Mouse (Mus musculus): ENCODE measurements around the gene Tmco1. TPM values are rescaled to one million over a fixed set of nuclear protein-coding genes. Genes with fewer than 3 reads are reported as not detected.

Tmco1 gene
- polyA plus RNA-seq, 1 experiment from 2014 or later: 65.4 TPM

- peaks cover 19% of the 10 kb centered on the region; the same call in 1 of the 2 replicates for H3K36me3 ChIP-seq (ENCODE audit: control insufficient read depth, insufficient read depth, low read length)
- no peak overlapping the region for H3K4me2 ChIP-seq (ENCODE audit: low read length)
- ATAC-seq (ENCODE audit: low FRiP score, low TSS enrichment) (no peak), DNase-seq (no peak)
- no peak overlapping the region for H3K9ac ChIP-seq (replicated peaks; ENCODE audit: low read length)
- 87% methylated on average over 4 of the region's 4 CpGs for WGBS
- no peaks in the 10 kb centered on the region for H3K27me3 ChIP-seq (ENCODE audit: control insufficient read depth, insufficient read depth, low read length)
- H3K4me1 ChIP-seq (ENCODE audit: control insufficient read depth, insufficient read depth, low read length): no peaks in the 10 kb centered on the region
- no peaks in the 10 kb centered on the region for H3K9me3 ChIP-seq (ENCODE audit: control insufficient read depth, low read length)
- no peak overlapping the region for H3K4me3 ChIP-seq (replicated peaks; ENCODE audit: low read depth, low read length)
- no peak overlapping the region for H3K27ac ChIP-seq (replicated peaks; ENCODE audit: low read depth, low read length)
Observed at GRCm38 (mm10) chr1:167368018-167368417, 59.8 kb downstream of the Tmco1 start.

DNA sequence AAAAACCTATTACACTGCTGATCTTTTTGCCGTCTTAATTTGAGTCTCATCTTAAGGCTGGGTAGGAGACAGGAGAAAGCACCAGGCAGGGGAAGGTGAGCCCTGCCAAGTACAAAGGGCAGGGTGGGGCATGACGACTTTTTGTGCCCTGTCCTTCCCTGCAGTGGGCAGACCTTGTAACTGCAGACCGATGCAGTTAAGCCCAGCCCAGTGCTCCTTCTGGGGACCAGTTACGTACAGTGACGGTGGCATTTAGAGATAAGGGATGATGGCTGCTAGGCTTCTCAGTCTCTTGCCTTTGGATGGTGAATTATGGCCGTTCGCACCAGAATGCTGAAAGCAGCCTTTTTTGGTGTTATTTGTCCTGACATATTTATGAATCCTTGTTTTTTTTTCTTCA is 60.3 kb downstream of the Tmco1 start:
- ATAC-seq (ENCODE audit: low FRiP score, low TSS enrichment): no peak
- no peak overlapping the region for H3K27ac ChIP-seq (replicated peaks; ENCODE audit: low read depth, low read length)
- no peaks in the 10 kb centered on the region for H3K4me1 ChIP-seq (ENCODE audit: control insufficient read depth, insufficient read depth, low read length)
- H3K4me3 ChIP-seq (replicated peaks; ENCODE audit: low read depth, low read length): no peak overlapping the region
- no peaks in the 10 kb centered on the region for H3K27me3 ChIP-seq (ENCODE audit: control insufficient read depth, insufficient read depth, low read length)
- no peak overlapping the region for H3K4me2 ChIP-seq (ENCODE audit: low read length)
- no peak for DNase-seq
- H3K9ac ChIP-seq (replicated peaks; ENCODE audit: low read length): no peak overlapping the region
- no peaks in the 10 kb centered on the region for H3K9me3 ChIP-seq (ENCODE audit: control insufficient read depth, low read length)
- WGBS: 84% methylated on average over 7 of the region's 7 CpGs
- peaks cover 19% of the 10 kb centered on the region; the same call in 1 of the 2 replicates for H3K36me3 ChIP-seq (ENCODE audit: control insufficient read depth, insufficient read depth, low read length)

GRCm38 (mm10) chr1:167369905-167370304 is 61.7 kb downstream of the Tmco1 start:
- WGBS: 9% methylated on average over 7 of the region's 7 CpGs
- Histone ChIP-seq H3K9ac (replicated peaks; ENCODE audit: low read length) (no peak overlapping the region), H3K4me3 (replicated peaks; ENCODE audit: low read depth, low read length) (no peak overlapping the region), H3K36me3 (ENCODE audit: control insufficient read depth, insufficient read depth, low read length) (peaks cover 19% of the 10 kb centered on the region; the same call in 1 of the 2 replicates), H3K27ac (replicated peaks; ENCODE audit: low read depth, low read length) (no peak overlapping the region), H3K9me3 (ENCODE audit: control insufficient read depth, low read length) (no peaks in the 10 kb centered on the region), H3K27me3 (ENCODE audit: control insufficient read depth, insufficient read depth, low read length) (no peaks in the 10 kb centered on the region), H3K4me1 (ENCODE audit: control insufficient read depth, insufficient read depth, low read length) (0 out of 2 replicates have a peak, but pooled peaks cover 2% of the 10 kb centered on the region), H3K4me2 (ENCODE audit: low read length) (no peak overlapping the region)
- DNase-seq: peak; percentile 86
- no peak for ATAC-seq (ENCODE audit: low FRiP score, low TSS enrichment)

DNA sequence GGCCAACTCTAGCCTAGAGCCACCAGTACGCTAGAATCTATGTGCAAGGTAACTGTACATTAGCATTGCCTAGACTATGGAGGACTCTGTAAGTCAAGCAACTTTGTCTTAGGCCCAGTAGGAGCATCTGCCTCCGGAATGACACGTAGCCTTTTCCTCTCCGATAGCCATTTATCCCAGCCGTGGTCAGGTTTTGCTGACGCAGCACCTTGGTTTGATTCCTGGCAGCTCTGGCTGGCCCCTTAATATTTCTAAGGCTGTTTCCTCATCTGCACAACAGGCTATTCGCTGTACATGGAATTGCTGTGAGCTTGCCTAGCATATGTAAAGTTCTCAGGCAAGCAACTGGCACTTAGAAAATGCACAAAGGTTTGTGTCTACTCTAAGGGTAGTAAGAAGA is 64.6 kb downstream of the Tmco1 start:
- H3K9me3 ChIP-seq (ENCODE audit: control insufficient read depth, low read length): no peaks in the 10 kb centered on the region
- no peak overlapping the region for H3K4me2 ChIP-seq (ENCODE audit: low read length)
- no peak overlapping the region for H3K4me3 ChIP-seq (replicated peaks; ENCODE audit: low read depth, low read length)
- no peak for DNase-seq
- H3K27ac ChIP-seq (replicated peaks; ENCODE audit: low read depth, low read length): no peak overlapping the region
- WGBS: 94% methylated on average over 7 of the region's 7 CpGs
- 0 out of 2 replicates have a peak, but pooled peaks cover 2% of the 10 kb centered on the region for H3K4me1 ChIP-seq (ENCODE audit: control insufficient read depth, insufficient read depth, low read length)
- H3K36me3 ChIP-seq (ENCODE audit: control insufficient read depth, insufficient read depth, low read length): peaks cover 23% of the 10 kb centered on the region
- no peak overlapping the region for H3K9ac ChIP-seq (replicated peaks; ENCODE audit: low read length)
- no peak for ATAC-seq (ENCODE audit: low FRiP score, low TSS enrichment)
- no peaks in the 10 kb centered on the region for H3K27me3 ChIP-seq (ENCODE audit: control insufficient read depth, insufficient read depth, low read length)

DNA sequence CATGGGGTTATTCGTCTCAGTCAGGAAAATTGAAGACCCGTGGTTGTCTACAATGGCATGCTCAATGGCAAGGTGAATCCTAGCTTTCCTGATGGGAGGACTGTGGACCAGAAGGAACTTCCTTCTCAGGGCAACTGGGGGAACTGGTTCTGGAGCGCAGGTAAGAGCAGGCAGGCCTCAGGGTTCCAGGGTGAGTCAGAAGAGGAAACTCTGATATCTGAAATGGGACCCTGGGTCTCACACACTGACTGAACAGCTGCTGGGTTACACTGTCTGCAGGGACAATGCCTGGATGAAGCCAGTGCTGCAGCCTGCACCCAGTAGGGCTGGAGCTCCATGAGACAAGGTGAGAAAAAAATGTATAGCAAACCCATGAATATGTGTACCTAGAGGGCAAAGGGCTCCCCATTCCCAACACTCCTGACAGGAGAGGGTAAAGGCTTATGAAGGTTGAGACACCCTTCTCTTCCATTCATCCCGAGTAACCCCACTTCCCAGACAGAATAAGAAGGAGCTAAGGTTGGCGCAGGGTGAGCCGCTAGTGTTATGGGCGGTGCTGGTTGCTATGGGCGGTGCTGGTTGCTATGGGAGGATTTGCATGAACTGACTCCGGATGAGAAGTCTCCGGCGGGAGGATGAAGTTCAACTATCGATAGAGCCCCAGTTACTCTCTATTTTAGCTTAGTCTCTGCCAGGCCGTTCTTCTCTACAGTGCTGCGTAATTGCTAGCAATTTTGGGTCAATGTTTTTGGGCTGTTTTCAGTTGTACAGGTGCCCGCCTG is 66.0 kb downstream of the Tmco1 start:
- no peak for ATAC-seq (ENCODE audit: low FRiP score, low TSS enrichment)
- Histone ChIP-seq H3K4me1 (ENCODE audit: control insufficient read depth, insufficient read depth, low read length) (0 out of 2 replicates have a peak, but pooled peaks cover 2% of the 10 kb centered on the region), H3K4me3 (replicated peaks; ENCODE audit: low read depth, low read length) (no peak overlapping the region), H3K9ac (replicated peaks; ENCODE audit: low read length) (no peak overlapping the region), H3K27me3 (ENCODE audit: control insufficient read depth, insufficient read depth, low read length) (no peaks in the 10 kb centered on the region), H3K27ac (replicated peaks; ENCODE audit: low read depth, low read length) (no peak overlapping the region), H3K9me3 (ENCODE audit: control insufficient read depth, low read length) (no peaks in the 10 kb centered on the region), H3K36me3 (ENCODE audit: control insufficient read depth, insufficient read depth, low read length) (peaks cover 19% of the 10 kb centered on the region), H3K4me2 (ENCODE audit: low read length) (no peak overlapping the region)
- peak; percentile 51 for DNase-seq
- 18% methylated on average over 15 of the region's 15 CpGs for WGBS

DNA sequence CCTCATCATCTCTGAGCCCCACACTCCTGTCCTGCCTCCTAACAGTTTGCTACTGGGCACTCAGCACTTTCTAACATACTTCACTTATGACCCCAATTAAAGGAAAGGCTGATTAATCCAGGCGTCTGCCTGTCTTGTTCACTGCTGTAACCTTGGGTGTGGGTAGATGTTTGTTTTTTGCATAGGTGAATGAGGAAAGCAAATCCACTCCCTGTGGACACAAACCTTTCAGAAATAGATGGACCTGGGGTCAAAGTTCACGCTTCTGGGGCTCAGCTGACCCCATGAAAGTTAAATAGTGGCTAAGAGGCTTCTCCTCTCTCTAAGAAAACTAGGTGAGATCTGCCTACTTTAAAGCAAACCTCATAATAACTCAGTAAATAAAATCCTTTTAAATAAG is 66.8 kb downstream of the Tmco1 start:
- ATAC-seq (ENCODE audit: low FRiP score, low TSS enrichment): no peak
- H3K27ac ChIP-seq (replicated peaks; ENCODE audit: low read depth, low read length): no peak overlapping the region

GRCm38 (mm10) chr1:167378019-167378418 is 69.8 kb downstream of the Tmco1 start:
- Histone ChIP-seq H3K36me3 (ENCODE audit: control insufficient read depth, insufficient read depth, low read length) (peaks cover 12% of the 10 kb centered on the region), H3K9ac (replicated peaks; ENCODE audit: low read length) (no peak overlapping the region), H3K4me1 (ENCODE audit: control insufficient read depth, insufficient read depth, low read length) (0 out of 2 replicates have a peak, but pooled peaks cover 2% of the 10 kb centered on the region), H3K9me3 (ENCODE audit: control insufficient read depth, low read length) (no peaks in the 10 kb centered on the region), H3K4me3 (replicated peaks; ENCODE audit: low read depth, low read length) (no peak overlapping the region), H3K4me2 (ENCODE audit: low read length) (no peak overlapping the region), H3K27ac (replicated peaks; ENCODE audit: low read depth, low read length) (no peak overlapping the region), H3K27me3 (ENCODE audit: control insufficient read depth, insufficient read depth, low read length) (no peaks in the 10 kb centered on the region)
- DNase-seq (no peak), ATAC-seq (ENCODE audit: low FRiP score, low TSS enrichment) (no peak)
- WGBS: 81% methylated on average over 6 of the region's 6 CpGs

More for the DNA sequence above, 66.8 kb downstream of the Tmco1 start:
- Histone ChIP-seq H3K4me3 (replicated peaks; ENCODE audit: low read depth, low read length) (no peak overlapping the region), H3K36me3 (ENCODE audit: control insufficient read depth, insufficient read depth, low read length) (peaks cover 19% of the 10 kb centered on the region), H3K4me2 (ENCODE audit: low read length) (no peak overlapping the region), H3K4me1 (ENCODE audit: control insufficient read depth, insufficient read depth, low read length) (0 out of 2 replicates have a peak, but pooled peaks cover 2% of the 10 kb centered on the region), H3K9ac (replicated peaks; ENCODE audit: low read length) (no peak overlapping the region), H3K27me3 (ENCODE audit: control insufficient read depth, insufficient read depth, low read length) (no peaks in the 10 kb centered on the region), H3K9me3 (ENCODE audit: control insufficient read depth, low read length) (no peaks in the 10 kb centered on the region)
- WGBS: 52% methylated on average over 2 of the region's 2 CpGs
- DNase-seq: no peak

GRCm38 (mm10) chr1:167379751-167380150 is 71.6 kb downstream of the Tmco1 start:
- Histone ChIP-seq H3K9me3 (ENCODE audit: control insufficient read depth, low read length) (no peaks in the 10 kb centered on the region), H3K27ac (replicated peaks; ENCODE audit: low read depth, low read length) (no peak overlapping the region), H3K4me1 (ENCODE audit: control insufficient read depth, insufficient read depth, low read length) (no peaks in the 10 kb centered on the region), H3K4me3 (replicated peaks; ENCODE audit: low read depth, low read length) (no peak overlapping the region), H3K36me3 (ENCODE audit: control insufficient read depth, insufficient read depth, low read length) (peaks cover 12% of the 10 kb centered on the region), H3K27me3 (ENCODE audit: control insufficient read depth, insufficient read depth, low read length) (no peaks in the 10 kb centered on the region), H3K9ac (replicated peaks; ENCODE audit: low read length) (no peak overlapping the region), H3K4me2 (ENCODE audit: low read length) (no peak overlapping the region)
- no peak for DNase-seq
- no peak for ATAC-seq (ENCODE audit: low FRiP score, low TSS enrichment)
- 64% methylated on average over 5 of the region's 5 CpGs for WGBS

DNA sequence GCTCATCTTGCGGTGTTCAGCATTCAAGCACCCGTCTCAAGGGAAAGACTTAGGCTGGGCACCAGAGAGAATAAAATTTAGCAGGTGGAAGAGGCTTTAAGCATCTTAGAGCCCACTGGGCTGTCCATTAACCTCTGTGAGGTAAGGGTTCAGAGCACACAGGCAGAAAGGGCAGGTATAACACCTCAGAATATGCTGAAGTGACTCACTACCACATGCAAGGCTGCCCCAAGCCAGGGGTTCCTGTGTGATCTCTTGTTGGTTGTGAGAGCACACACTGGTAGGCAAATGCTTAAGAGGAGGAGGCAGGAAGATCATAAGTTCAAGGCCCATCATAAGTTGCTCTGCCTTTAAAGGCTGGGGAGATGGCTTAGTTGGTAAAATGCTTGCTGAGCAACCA is 72.0 kb downstream of the Tmco1 start:
- H3K27ac ChIP-seq (replicated peaks; ENCODE audit: low read depth, low read length): no peak overlapping the region
- ATAC-seq (ENCODE audit: low FRiP score, low TSS enrichment): no peak
- no peaks in the 10 kb centered on the region for H3K4me1 ChIP-seq (ENCODE audit: control insufficient read depth, insufficient read depth, low read length)
- H3K9me3 ChIP-seq (ENCODE audit: control insufficient read depth, low read length): no peaks in the 10 kb centered on the region
- H3K36me3 ChIP-seq (ENCODE audit: control insufficient read depth, insufficient read depth, low read length): peaks cover 12% of the 10 kb centered on the region
- no peak for DNase-seq
- H3K27me3 ChIP-seq (ENCODE audit: control insufficient read depth, insufficient read depth, low read length): no peaks in the 10 kb centered on the region
- WGBS: 74% methylated on average over 2 of the region's 2 CpGs
- no peak overlapping the region for H3K9ac ChIP-seq (replicated peaks; ENCODE audit: low read length)
- no peak overlapping the region for H3K4me2 ChIP-seq (ENCODE audit: low read length)
- H3K4me3 ChIP-seq (replicated peaks; ENCODE audit: low read depth, low read length): no peak overlapping the region

All from midbrain, embryonic 14.5 days (tissue).